Mouse (Mus musculus) R1 (cell line): ENCODE results near the gene Abhd14b.

Experiments used
- DNase-seq: peaks from one replicate; pipeline ENCODE4 v3.0.0-alpha.2; 2018; ENCODE audit warnings: low read depth, low spot score

The Abhd14b gene

GRCm38 (mm10) chr9:106429221-106430014 is 17.8 kb upstream of the Abhd14b start, which contains the start of gene Rpl29:
Rpl29 (plus strand) TSS chr9:106429454.
- DNase-seq: peak; percentile 98

- DNase-seq: no peak
Measured at GRCm38 (mm10) chr9:106430015-106430264, 17.3 kb upstream of the Abhd14b start.

GRCm38 (mm10) chr9:106433389-106433788 is 13.9 kb upstream of the Abhd14b start:
- no peak for DNase-seq

GRCm38 (mm10) chr9:106436566-106436965 is 10.7 kb upstream of the Abhd14b start:
- no peak for DNase-seq

GRCm38 (mm10) chr9:106442680-106443079 is 4.6 kb upstream of the Abhd14b start:
- no peak for DNase-seq

GRCm38 (mm10) chr9:106444836-106445235 is 2.4 kb upstream of the Abhd14b start:
- no peak for DNase-seq

- DNase-seq: no peak
Measured at GRCm38 (mm10) chr9:106447951-106448350, 692 bp downstream of the Abhd14b start.

GRCm38 (mm10) chr9:106448498-106449031 is 1.3 kb downstream of the Abhd14b start:
- DNase-seq: peak; percentile 75

- DNase-seq: no peak
Measured at GRCm38 (mm10) chr9:106449947-106450346, 2.7 kb downstream of the Abhd14b start.

- DNase-seq: peak; percentile 72
Measured at GRCm38 (mm10) chr9:106450661-106451060, 3.4 kb downstream of the Abhd14b start.

GRCm38 (mm10) chr9:106451298-106451697 is 4.0 kb downstream of the Abhd14b start:
- DNase-seq: no peak

- no peak for DNase-seq
Measured at GRCm38 (mm10) chr9:106451899-106452298, 4.6 kb downstream of the Abhd14b start.

- no peak for DNase-seq
Measured at GRCm38 (mm10) chr9:106452351-106452750, 5.1 kb downstream of the Abhd14b start.

- peak; percentile 81 for DNase-seq
Measured at GRCm38 (mm10) chr9:106452821-106453220, 5.6 kb downstream of the Abhd14b start.

- DNase-seq: peak; percentile 65
Measured at GRCm38 (mm10) chr9:106453271-106454070, 6.2 kb downstream of the Abhd14b start, which contains the start of gene Pcbp4. Pcbp4 (plus strand) TSS chr9:106453291.

- DNase-seq: peak; percentile 72
Measured at GRCm38 (mm10) chr9:106454071-106454761, 7.0 kb downstream of the Abhd14b start.

GRCm38 (mm10) chr9:106454888-106455681 is 7.8 kb downstream of the Abhd14b start:
- DNase-seq: peak; percentile 90

- DNase-seq: no peak
Measured at GRCm38 (mm10) chr9:106456325-106457162, 9.3 kb downstream of the Abhd14b start.

GRCm38 (mm10) chr9:106457163-106457559 is 9.9 kb downstream of the Abhd14b start:
- no peak for DNase-seq

GRCm38 (mm10) chr9:106457920-106458319 is 10.7 kb downstream of the Abhd14b start:
- DNase-seq: no peak
